ENCODE assay signal across 9 mouse cellular contexts in genomic region chr14:24311110-24311509, GRCm38 (mm10). TPM values are rescaled to one million over a fixed set of nuclear protein-coding genes. Genes with fewer than 3 reads are reported as not detected.
DNase-seq lines count a peak whose midpoint lies in the region.
"Had no signal": no experiment of that assay in that cellular context is flagged by ENCODE, and none has a peak within 500 bp of the region (broad histone marks: within the 10 kb centered on the region; RNA-seq: fewer than 3 reads in every experiment).

No protein-coding gene starts in this region.

- peak; percentile 49 for DNase-seq in gastrocnemius, adult 18-20 months (ENCODE audit: low spot score)
- DNase-seq in gastrocnemius, postnatal 25 days, result no peak
- peak; percentile 29 for DNase-seq in MN1 (ENCODE audit: low spot score)
- peak; percentile 56 for DNase-seq in cerebellum, adult 8-10 months
- DNase-seq in gastrocnemius, postnatal 36 days, result peak; percentile 18 to 42
- peak; percentile 55 for DNase-seq in left cerebral cortex, adult 11 months (ENCODE audit: low spot score)
- peak; percentile 28 for DNase-seq in naive thymus-derived CD4-positive, alpha-beta T cell, adult 2 months (ENCODE audit: low read depth)
- DNase-seq in thymus, postnatal 0 days (ENCODE audit: low spot score), result peak; percentile 58

- intact Hi-C loops in gastrocnemius, postnatal 36 days (cut with DNase I), result no loop called here

RNA-seq across cellular contexts. Expression of gene E330034G19Rik, which starts 18.1 kb away (rescaled TPM):
- total RNA-seq in gastrocnemius, adult 18-20 months (2021), result not detected
- total RNA-seq in gastrocnemius, postnatal 25 days (2021), result not detected
- not detected for total RNA-seq in gastrocnemius, postnatal 36 days (2021)
- polyA plus RNA-seq in thymus, postnatal 0 days (2015; fragmentation: Nextera tagmentation; extraction: Ambion mirVana), result 0.18 TPM in 1 of 2 replicates, not detected in the other
- polyA plus RNA-seq: midbrain, embryonic 12.5 days had no signal
